Mouse (Mus musculus) G1E-ER4 (cell line): ENCODE data around the gene Rpl7l1. TPM values are rescaled to one million over a fixed set of nuclear protein-coding genes. Genes with fewer than 3 reads are reported as not detected.
A peak's percentile ranks its signal among the peaks of the same experiment; 100 is the strongest.

Experiments
- GATA1 ChIP-seq: IDR thresholded peaks from one replicate; pipeline ENCODE4 v1.8.0; 2012; ENCODE audit warnings: low read length, inconsistent platforms
- polyA plus RNA-seq: library from polyadenylated mRNA; stranded (reverse); fragments of >175 nt; gene quantifications from 2 replicates; pipeline ENCODE4 v1.2.3, GENCODE M21; 2012

The Rpl7l1 gene
- 6.3 and 11.6 TPM in 2 replicates for polyA plus RNA-seq

DNA sequence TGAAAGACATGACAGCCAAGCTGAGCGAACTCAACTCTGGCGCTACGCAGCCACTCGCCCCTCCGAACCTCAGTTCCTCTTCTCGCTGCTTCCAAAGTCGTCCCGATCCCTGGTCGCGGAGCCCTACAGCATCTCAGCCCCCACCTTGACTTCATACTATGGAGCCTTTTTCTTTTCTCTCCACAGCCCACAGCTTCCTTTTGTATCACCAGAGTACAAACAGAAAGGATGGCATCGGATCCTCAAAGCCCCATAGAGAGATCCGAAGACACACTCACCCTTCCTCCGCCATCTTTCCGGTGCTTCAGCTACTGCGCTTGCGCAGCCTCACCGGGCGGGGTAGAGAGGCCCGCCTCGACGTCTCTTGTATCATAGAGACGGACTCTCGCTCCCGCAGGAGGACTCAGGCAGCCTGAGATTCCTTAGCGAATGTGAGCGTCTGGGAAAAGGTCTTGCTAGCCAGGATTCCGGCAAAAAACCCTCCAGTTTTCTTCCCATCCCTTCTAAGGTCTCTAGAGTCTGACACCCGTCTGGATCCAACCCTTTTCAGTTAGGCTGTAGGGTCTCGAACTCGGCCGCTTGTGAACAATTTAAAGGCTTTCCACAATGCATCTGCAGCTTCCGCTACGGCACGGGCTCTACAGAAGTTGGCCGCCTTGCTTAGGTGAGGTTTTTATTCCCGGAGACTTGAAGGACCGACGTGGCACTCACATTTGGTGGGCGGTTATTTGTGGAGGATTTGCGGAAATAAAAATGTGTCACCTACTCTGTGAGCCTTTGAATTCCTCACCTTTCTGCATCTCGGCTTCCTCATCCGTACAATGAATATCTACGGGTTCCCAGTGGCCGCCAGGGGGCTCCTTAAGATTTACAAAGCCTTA lies at the start of gene Rpl7l1:
Gene Rpl7l1, minus strand, starts transcription at position 332 of the 881 bp plus-strand sequence.
- TF ChIP-seq GATA1, result no peak

DNA sequence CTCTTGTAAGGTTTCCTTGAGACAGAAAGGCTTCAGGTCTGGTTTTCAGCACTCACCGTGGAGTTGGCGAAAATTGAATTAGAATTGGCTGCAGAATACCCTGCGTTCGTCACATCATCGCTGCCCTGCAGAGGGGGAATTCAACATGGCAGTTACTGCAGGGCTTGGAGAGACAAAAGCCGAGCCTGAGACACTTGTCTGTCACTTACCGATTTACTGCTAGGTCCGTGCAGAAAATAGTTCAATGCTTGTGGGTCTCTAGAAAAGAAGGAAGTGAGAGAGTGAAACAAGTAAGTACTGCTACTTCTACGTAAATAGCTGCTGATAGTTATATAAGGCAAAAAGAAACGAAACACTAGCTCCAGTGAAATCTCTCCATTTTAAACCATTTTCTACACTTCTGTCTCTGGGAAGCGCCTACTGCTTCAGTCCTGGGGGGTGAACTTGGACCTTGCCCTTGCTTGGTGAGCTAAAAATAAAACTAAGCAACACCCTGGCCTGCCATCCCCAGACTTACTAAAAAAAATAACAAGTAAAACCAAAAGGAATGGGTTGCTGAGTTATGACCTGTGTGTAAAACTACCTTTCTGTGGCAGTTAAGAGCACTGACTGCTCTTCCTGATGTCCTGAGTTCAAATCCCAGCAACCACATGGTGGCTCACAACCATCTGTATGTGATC lies 47.5 kb upstream of the Rpl7l1 start:
- no peak for TF ChIP-seq GATA1

DNA sequence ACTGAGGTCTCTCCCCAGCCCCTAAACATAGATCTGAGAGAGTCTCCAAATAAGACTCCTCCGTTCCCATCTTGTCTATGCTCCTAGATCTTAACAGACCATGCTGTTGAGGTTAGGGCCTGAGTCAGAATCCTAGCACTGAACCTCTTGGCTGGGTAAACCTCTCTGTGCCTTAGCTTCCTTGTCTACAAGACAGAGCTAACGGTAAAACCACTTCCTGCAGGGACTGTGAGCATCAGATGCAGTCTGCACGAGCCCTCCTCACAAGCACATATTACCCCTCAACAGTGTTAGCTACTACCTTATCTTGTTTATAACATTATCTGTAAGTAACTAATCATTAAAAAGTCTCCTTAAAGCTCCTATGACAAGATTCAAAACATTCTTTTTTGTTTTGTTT lies 46.5 kb upstream of the Rpl7l1 start:
- TF ChIP-seq GATA1, result no peak

DNA sequence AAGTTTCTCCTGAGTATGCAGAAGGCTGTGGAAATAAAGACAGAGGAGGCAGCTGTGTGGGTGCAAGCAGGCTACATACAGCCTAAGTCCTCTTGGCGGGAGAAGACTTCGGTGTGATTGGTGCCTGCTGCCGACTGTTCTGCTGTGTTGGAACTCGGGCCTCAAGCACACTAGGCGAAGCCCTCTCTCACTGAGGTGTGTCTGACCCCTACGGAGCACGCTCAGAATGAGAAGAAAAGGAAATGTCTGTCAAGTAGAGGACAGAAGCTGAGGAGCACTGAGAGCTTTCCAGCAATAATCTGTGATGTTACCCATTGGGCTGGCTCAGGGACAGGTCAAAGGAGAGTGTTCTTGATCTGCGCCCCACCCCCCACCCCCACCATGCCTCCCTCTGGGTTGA lies 40.6 kb upstream of the Rpl7l1 start:
- TF ChIP-seq GATA1, result no peak

DNA sequence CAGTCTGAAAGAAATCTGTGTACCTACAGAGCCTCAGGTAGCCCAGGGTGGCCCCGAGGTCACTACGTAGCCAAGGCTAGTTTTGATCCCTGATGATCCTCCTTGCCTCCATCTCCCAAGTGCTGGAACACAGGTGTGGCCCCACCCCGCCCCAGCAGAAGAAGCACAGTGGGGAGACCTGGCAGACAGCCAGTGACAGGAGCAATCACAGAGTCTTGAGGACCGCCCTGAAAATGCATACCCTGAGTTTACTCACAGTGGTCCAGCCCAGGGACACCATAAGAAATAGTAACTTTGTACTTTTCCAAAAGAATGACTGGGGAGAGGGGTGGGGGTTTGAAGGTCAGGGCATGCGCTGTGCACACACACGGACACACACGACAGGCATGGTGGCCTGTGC lies 38.2 kb upstream of the Rpl7l1 start:
- no peak for TF ChIP-seq GATA1

DNA sequence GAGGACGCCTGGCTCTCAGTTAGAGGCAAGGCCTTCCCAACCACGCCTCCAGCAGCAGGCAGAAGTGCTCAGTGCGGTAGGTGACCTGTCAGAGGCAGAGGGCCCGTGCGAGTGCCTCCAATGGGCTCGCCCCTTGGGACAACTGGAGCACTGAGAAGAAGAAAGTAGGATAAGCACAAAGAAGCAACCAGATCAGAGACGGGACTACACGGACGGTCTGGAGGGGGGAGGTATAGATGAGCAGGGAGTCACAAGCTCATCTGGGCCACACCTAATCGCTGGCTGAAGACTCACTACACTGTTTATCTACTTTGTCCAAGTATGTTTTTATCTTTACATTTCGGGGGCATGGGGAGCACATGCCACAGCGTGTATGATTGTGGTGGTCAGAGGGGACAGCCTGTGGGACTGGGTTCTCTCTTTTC lies 35.3 kb upstream of the Rpl7l1 start:
- TF ChIP-seq GATA1, result peak; percentile 63

DNA sequence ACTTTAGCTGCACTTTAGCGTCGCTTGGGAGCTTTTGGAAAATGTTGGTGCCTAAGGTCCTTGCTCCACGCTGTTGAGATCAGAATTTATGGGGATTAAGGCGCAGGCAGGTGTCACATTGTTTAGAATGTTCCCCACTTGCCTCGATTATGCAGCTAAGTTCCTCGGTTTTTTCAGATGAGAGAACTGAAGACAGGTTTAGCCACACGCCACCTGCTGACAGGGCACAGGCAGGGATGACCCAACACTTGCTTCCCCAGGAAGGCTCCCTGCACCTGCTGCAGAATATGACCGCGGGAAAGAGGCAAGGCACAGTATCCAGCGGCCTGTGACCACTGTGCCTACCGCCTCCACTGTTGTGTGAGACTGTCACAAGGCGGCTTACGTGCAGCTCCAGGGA lies 33.8 kb upstream of the Rpl7l1 start:
- TF ChIP-seq GATA1, result no peak

DNA sequence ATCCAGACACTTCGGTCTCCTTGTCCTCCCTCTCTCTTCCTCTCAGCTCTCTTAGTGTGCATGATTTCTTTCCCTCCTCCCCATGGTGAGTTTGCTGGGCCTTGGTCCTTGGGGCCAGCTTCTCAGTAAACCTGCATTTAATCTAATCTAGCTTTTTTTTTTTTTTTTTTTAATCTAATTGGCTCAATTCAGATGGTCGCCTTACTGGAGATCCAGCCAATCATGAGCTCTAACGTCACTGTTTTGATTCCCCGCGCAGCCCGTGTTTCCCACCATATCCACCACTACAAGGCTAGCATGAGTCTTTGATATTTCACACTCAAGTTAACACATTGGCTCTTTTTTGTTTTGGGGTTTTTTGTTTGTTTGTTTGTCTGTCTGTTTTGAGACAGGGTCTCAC lies 32.0 kb upstream of the Rpl7l1 start:
- TF ChIP-seq GATA1, result no peak

DNA sequence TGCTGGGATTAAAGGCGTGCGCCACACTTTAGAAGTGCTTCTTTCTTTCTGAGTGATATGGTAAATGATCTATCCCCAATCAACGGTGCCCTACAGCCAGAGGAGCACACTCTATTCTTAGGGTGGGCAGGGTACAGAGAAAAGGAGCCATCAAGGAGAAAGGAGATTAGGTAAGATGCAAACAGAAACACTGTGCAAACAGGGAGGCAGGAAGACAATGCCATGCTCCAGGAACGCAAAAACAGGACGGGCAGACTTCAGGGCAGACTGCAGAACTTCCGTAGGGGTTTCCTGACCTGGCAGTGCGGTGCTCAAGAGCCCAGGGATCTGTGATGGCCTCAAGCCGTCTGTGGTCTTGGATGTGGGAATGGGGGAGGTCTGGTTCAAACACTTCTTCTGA lies 31.2 kb upstream of the Rpl7l1 start:
- TF ChIP-seq GATA1, result no peak

DNA sequence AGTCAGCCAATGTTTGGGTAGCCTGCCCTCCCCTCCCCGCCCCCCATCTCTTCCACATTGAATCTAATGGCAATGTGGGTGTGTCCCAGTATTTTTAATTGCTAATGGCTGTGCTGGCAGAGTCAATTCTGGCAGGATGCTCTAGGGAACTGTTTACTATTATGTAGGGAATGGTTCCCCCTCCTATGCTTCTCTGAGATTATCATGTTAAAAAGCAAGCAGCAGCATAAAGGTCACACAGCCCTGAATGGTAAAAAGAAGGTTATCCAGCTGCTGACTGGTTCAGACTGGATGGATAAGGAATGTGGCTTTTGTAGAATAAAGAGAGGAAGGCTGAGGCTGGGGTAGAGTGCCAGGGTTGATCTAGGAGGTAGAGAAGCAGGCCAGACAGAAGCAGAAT lies 30.0 kb upstream of the Rpl7l1 start:
- no peak for TF ChIP-seq GATA1

DNA sequence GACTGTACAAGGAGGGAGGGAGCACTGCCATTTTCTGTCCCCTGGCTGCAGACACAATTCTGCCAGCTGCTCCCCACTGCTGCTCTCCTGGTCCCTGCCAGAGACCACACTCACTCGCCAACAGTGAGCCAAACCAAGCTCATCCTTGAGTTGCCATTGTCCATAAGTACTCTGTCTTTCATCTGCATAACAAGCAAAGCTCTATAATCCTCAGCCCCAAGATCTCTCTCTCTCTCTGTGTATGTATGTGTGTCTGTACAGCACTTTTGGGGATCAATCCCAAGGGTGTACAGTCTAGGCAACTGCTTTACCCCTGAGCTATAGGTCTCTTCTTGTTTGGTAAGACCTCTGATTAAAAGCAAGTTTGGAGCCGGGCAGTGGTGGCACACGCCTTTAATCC lies 28.2 kb upstream of the Rpl7l1 start:
- no peak for TF ChIP-seq GATA1

DNA sequence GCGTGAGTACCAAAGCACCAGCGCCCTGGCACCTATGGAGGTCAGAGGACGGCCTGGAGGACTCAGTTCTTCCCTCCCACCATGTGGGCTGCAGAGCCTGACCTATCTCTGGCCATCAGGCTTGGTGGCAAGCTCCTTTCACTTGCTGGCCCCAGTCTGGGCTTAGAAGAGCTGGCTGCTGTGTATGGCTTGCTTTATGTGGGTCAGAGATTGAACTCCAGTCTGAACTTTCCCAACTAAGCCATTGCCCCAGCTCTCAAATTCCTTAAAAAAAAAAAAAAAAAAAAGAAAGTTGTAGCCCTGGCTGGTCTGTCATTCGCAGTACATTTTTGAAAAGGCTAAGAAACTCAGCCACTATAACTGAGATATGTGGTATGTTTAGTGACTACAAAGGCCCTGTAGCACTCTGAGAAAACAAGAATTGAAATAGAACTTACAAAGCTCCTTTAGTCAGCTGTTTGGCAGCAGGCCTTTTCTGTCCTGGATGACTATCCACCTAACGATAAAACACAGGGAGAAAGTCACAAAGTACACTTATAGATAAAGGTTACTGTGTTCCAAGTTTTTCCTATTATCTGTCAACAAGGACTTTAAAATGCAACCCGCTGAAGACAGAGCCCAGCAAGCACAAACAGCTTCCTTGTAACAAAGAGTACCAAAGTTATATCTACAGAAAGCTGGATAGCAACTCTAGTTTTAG lies 26.8 kb upstream of the Rpl7l1 start:
- TF ChIP-seq GATA1, result no peak

DNA sequence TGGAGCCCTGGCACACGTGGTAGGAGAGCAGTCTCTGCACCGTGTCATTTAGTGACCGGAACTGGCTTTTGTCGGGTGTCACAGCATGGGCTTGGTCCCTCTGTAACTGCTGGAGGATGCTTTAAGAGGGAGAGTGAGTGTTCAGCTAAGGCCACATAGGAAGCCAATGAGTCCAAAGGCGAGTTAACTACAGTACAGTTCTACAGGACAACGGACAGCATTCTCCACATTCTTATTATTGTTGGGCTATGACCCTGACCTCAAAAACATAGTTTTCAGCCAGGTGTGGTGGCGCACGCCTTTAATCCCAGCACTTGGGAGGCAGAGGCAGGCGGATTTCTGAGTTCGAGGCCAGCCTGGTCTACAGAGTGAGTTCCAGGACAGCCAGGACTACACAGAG lies 25.9 kb upstream of the Rpl7l1 start:
- no peak for TF ChIP-seq GATA1

DNA sequence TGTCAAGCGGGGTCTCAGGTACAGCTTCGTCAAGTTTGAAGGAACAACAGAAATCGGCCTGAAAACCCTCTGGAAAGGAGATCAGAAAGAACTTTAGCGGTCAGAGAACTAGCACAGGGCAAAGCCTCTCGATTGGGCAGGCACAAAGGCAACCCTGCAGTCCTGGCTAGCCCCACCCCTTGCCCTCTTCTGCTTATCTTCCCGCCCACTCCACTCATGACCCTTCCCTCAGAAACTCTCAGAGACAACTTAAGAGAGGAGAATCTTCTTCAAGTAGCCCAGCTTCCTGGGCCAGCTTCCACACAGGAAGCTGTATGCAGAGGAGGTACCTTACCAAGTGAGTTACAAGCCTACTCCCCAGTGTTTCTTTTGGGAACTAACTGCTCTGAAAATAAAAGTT lies 19.3 kb upstream of the Rpl7l1 start:
- TF ChIP-seq GATA1, result no peak

DNA sequence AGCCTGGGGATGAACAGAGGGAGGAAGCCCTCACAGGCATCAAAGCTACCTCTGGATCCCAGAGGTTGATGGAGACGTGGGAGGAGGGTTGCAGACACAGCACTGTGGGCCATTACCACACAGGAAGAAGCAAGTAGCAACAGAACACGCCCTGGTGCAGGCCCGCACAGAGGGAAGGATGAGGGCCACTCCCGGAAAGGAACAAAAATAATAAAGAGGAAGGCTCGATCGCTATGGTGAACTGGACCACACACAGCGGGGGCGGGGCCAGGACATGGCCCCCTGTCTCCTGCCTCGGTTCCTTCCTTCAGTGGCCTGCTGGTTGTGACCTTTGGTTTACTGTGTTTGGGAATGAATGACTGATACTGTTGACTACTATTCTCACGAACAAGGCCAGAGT lies 17.2 kb upstream of the Rpl7l1 start:
- TF ChIP-seq GATA1, result no peak

DNA sequence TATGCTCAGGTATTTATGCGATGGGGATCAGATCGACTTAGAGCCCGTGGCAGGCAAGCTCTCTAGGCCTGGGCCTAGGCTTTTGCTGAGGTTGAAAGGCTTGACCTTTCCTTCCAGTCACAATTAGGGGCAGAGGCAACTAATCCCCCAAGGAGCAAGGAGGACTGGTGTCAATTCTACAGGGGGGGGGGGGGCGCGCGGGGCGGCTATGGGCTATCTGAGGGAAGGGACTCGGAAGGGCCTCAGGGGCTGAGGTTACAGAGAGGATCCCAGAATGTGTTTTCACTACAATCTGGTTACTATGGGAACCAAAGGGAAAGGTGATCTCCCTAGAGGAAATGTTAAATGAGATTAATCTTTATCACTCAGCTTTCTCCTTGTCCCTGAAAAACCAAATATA lies 14.9 kb upstream of the Rpl7l1 start:
- TF ChIP-seq GATA1, result no peak
